Mouse (Mus musculus): Measurements from ENCODE around the gene Tmem256.
A peak's percentile ranks its signal among the peaks of the same experiment; 100 is the strongest.

The Tmem256 gene

GRCm38 (mm10) chr11:69884240-69884639, 45.9 kb downstream of the Tmem256 start:
- DNase-seq (ENCODE audit: low spot score): no peak

GRCm38 (mm10) chr11:69884663-69885062, 46.3 kb downstream of the Tmem256 start:
- no peak for DNase-seq (ENCODE audit: low spot score)

GRCm38 (mm10) chr11:69886907-69887635, 48.8 kb downstream of the Tmem256 start:
- peak; percentile 40 for DNase-seq (ENCODE audit: low spot score)

Data from embryo, embryonic 10 days (tissue).